Mouse (Mus musculus): ENCODE measurements around the gene Btbd7. TPM values are rescaled to one million over a fixed set of nuclear protein-coding genes. Genes with fewer than 3 reads are reported as not detected.

Gene Btbd7
- polyA plus RNA-seq, 1 experiment, result 8.0 TPM

DNA sequence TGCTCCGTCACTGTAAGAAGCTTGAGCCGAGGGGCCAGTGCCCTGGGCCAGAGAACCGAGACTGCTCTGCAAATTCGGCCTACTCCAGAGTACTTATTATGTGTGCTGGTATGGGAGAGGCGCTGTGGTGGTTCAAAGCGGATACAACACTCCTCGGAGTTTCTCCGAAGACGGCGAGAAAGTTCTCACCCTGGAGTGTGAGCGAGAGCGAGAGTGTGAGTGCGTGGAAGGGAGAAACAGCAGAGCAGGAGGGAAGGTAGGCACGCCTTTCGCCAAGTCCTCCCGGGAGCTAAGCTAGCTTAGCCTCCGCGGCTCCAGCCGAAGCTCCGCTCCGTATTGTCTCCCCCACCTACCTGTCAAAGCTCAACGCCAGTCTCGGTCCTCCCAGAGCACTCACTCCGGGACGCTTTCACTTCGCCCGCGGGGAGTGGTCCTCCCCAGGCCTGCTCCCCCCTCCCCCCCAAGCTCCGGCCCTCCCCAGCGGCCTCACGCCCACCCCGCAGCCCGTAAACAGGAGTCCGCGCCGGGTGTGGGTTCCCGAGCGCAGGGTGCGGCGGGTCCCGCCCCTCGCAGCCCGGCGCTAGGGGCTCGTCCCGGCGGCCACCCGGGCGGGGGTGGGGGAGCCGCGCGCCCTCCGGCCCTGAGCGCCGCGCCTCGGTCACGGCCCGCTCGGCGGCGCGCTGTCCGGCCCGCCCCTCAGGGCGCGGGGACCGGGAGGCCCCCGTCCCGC is 805 bp downstream of the Btbd7 start:
- peaks cover 2% of the 10 kb centered on the region for H3K4me1 ChIP-seq (ENCODE audit: control insufficient read depth, insufficient read depth, low read length)
- peak overlapping the region; percentile 98 for H3K27ac ChIP-seq (ENCODE audit: control insufficient read depth, insufficient read depth, low read depth, low read length, poor library complexity)
- no peak for TF ChIP-seq CTCF (IDR thresholded peaks at IDR 0.05; ENCODE audit: control insufficient read depth, insufficient read depth, low read length)
- no peak for TF ChIP-seq POLR2A (IDR thresholded peaks at IDR 0.05; ENCODE audit: borderline replicate concordance, control insufficient read depth, low read depth, low read length)
- 3% methylated on average over 69 of the region's 70 CpGs for WGBS
- H3K4me3 ChIP-seq (replicated peaks; ENCODE audit: control insufficient read depth, low read depth, low read length), result peak overlapping the region; percentile 78

DNA sequence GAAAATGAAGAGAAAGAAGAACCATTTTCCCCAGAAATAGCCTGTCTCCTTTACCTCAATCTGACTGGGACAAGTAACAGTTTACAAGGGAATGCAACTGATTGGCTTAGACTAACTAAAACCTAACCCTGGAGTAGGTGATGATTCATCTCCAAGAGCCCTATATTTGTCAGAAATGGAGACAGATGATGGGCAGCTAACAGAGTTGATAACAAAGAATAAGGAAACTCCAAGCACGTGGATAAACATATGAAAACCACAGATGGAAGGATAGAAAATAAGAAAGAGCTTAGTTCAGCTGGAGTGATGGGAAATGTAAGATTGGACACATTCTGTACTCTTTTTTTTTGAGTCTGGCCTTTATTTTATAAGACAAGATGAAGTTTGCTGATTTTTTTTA is 7.7 kb downstream of the Btbd7 start:
- H3K4me3 ChIP-seq (replicated peaks; ENCODE audit: control insufficient read depth, low read depth, low read length), result no peak overlapping the region
- no peak for TF ChIP-seq POLR2A (IDR thresholded peaks at IDR 0.05; ENCODE audit: borderline replicate concordance, control insufficient read depth, low read depth, low read length)
- no peak for TF ChIP-seq CTCF (IDR thresholded peaks at IDR 0.05; ENCODE audit: control insufficient read depth, insufficient read depth, low read length)
- WGBS, result 38% methylated on average over 1 of the region's 1 CpGs
- H3K4me1 ChIP-seq (ENCODE audit: control insufficient read depth, insufficient read depth, low read length), result no peaks in the 10 kb centered on the region
- no peak overlapping the region for H3K27ac ChIP-seq (ENCODE audit: control insufficient read depth, insufficient read depth, low read depth, low read length, poor library complexity)

DNA sequence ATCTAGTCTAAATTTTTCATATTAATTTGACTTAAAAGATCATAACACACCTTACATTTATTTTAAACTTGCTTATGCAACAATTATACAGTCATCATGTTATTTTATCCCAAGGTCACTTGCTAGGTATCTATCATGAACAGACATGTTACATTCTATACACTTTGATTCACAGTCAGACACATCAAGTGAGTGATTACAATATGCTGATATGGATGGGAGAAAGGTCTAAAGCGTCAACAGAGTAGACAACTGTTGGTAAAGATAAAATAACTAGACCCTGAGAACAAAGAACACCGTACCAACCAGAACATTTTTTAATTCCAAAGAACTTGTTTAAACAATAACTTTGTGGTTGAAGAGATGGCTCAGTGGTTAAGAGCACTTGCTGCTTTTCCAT is 8.5 kb downstream of the Btbd7 start:
- H3K27ac ChIP-seq (ENCODE audit: control insufficient read depth, insufficient read depth, low read depth, low read length, poor library complexity), result no peak overlapping the region
- WGBS, result 66% methylated on average over 2 of the region's 2 CpGs
- H3K4me3 ChIP-seq (replicated peaks; ENCODE audit: control insufficient read depth, low read depth, low read length), result no peak overlapping the region
- H3K4me1 ChIP-seq (ENCODE audit: control insufficient read depth, insufficient read depth, low read length), result no peaks in the 10 kb centered on the region
- TF ChIP-seq POLR2A (IDR thresholded peaks at IDR 0.05; ENCODE audit: borderline replicate concordance, control insufficient read depth, low read depth, low read length) (no peak), CTCF (IDR thresholded peaks at IDR 0.05; ENCODE audit: control insufficient read depth, insufficient read depth, low read length) (no peak)

DNA sequence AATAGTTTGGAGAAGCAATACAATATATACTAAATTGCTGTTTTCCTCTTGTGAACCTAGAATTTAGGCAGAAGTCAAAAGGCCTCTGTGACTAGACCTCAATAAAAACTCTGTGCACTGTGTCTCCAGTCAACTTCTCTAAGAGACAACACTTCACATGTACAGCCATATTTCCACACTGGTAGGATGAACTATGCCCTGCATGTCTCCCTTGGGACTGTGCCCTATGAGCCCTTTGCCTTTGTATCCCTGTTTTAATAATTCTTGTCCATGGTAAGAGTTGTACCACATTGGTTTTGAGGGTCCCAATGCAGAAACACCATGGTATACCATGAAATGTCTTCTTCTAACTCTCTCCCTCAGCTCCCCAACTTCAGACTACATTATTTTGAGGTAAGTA is 17.5 kb downstream of the Btbd7 start:
- Histone ChIP-seq H3K4me3 (replicated peaks; ENCODE audit: control insufficient read depth, low read depth, low read length) (no peak overlapping the region), H3K4me1 (ENCODE audit: control insufficient read depth, insufficient read depth, low read length) (no peaks in the 10 kb centered on the region), H3K27ac (ENCODE audit: control insufficient read depth, insufficient read depth, low read depth, low read length, poor library complexity) (no peak overlapping the region)
- no peak for TF ChIP-seq CTCF (IDR thresholded peaks at IDR 0.05; ENCODE audit: control insufficient read depth, insufficient read depth, low read length)

DNA sequence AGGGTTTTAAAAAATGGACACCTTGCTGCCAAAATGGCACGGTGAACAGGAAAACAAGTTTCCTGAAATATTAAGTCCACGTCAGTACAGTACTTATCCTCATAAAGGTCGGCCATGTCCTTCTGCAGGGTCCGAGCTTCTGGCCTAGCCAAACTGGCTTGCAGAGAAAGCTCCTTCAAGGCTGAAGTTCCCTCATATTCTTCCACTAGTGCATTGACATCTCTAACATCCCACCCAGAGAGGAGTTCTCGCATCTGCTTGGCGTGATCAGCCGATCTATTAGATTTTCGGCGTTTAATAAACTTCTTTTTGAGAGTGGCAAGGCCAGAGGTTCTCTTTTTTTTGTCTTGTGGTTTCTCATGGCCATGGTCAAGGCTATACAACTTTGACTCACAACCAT is 40.0 kb downstream of the Btbd7 start:
- WGBS, result 93% methylated on average over 9 of the region's 9 CpGs
- TF ChIP-seq POLR2A (IDR thresholded peaks at IDR 0.05; ENCODE audit: borderline replicate concordance, control insufficient read depth, low read depth, low read length), result no peak
- no peak for TF ChIP-seq CTCF (IDR thresholded peaks at IDR 0.05; ENCODE audit: control insufficient read depth, insufficient read depth, low read length)
- Histone ChIP-seq H3K4me1 (ENCODE audit: control insufficient read depth, insufficient read depth, low read length) (no peaks in the 10 kb centered on the region), H3K4me3 (replicated peaks; ENCODE audit: control insufficient read depth, low read depth, low read length) (no peak overlapping the region), H3K27ac (ENCODE audit: control insufficient read depth, insufficient read depth, low read depth, low read length, poor library complexity) (no peak overlapping the region)

DNA sequence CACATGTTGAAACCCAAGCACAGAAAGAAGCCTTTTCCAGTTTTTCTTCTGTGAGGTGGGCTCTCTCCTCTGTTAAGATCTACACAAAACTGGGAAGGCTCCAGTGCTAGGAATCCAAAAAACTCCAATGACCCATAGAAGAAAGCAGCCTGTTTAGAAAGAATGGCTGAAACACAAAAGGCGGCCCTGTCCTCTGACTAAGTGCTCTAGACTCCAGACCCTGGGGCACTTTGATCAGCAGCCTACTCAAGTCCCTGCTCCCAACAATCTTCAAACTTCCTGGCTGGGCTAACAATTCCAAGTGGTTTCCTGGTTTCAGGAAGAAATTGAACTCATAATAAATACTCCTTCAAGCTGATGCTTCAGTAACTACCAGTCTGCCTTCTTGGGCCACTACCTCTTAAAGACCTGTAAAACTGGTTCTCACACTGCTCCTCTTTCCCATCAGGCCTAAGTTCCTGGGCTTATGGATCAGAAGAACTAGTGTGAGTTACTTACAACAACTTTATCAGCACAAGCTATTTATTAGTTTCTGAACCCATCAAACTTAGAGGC is 45.4 kb downstream of the Btbd7 start:
- Histone ChIP-seq H3K4me3 (replicated peaks; ENCODE audit: control insufficient read depth, low read depth, low read length) (no peak overlapping the region), H3K4me1 (ENCODE audit: control insufficient read depth, insufficient read depth, low read length) (no peaks in the 10 kb centered on the region), H3K27ac (ENCODE audit: control insufficient read depth, insufficient read depth, low read depth, low read length, poor library complexity) (no peak overlapping the region)
- 92% methylated on average over 1 of the region's 1 CpGs for WGBS
- TF ChIP-seq POLR2A (IDR thresholded peaks at IDR 0.05; ENCODE audit: borderline replicate concordance, control insufficient read depth, low read depth, low read length), result no peak
- TF ChIP-seq CTCF (IDR thresholded peaks at IDR 0.05; ENCODE audit: control insufficient read depth, insufficient read depth, low read length), result no peak

DNA sequence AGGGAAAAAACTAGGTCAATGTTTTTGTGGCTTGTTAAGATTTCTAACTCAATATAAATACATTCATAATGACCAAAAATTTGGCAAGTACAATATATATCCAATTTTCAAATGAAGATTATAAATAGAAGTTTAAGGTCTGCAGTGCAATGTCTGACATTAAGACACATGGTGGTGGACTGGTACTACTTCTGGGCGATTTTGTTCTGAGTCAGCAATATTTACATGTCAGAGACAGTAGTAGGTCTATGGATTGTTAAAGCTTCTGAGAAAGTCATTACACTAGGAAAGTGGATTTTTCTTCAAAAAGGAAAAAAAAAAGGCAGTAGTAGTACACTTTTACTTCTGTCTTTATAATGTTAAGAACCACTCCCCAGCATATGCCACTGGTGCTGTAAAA is 46.4 kb downstream of the Btbd7 start:
- TF ChIP-seq CTCF (IDR thresholded peaks at IDR 0.05; ENCODE audit: control insufficient read depth, insufficient read depth, low read length) (no peak), POLR2A (IDR thresholded peaks at IDR 0.05; ENCODE audit: borderline replicate concordance, control insufficient read depth, low read depth, low read length) (no peak)
- Histone ChIP-seq H3K4me3 (replicated peaks; ENCODE audit: control insufficient read depth, low read depth, low read length) (no peak overlapping the region), H3K4me1 (ENCODE audit: control insufficient read depth, insufficient read depth, low read length) (no peaks in the 10 kb centered on the region), H3K27ac (ENCODE audit: control insufficient read depth, insufficient read depth, low read depth, low read length, poor library complexity) (no peak overlapping the region)
- WGBS, result 85% methylated on average over 1 of the region's 1 CpGs

DNA sequence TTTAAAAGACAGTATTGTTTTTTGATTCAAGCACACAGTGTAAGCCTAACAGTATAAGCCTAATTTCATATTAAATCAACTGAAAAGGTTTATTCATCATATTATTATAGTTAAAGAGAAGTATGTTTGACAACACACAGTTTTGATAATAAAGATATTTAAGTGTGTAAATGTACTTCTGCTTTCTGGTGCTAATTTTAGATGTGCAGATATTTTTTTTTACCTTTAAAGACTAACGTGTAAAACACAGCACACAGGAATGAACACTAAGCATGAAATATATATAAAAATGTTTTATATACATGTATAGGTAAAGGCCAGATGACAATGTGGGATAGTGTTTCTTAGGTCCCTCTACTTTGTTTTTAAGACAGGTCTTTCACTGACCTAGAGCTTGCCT is 51.2 kb downstream of the Btbd7 start:
- no peak overlapping the region for H3K4me3 ChIP-seq (replicated peaks; ENCODE audit: control insufficient read depth, low read depth, low read length)
- TF ChIP-seq CTCF (IDR thresholded peaks at IDR 0.05; ENCODE audit: control insufficient read depth, insufficient read depth, low read length) (no peak), POLR2A (IDR thresholded peaks at IDR 0.05; ENCODE audit: borderline replicate concordance, control insufficient read depth, low read depth, low read length) (no peak)
- no peak overlapping the region for H3K27ac ChIP-seq (ENCODE audit: control insufficient read depth, insufficient read depth, low read depth, low read length, poor library complexity)
- H3K4me1 ChIP-seq (ENCODE audit: control insufficient read depth, insufficient read depth, low read length), result no peaks in the 10 kb centered on the region
- WGBS, result 4% methylated on average over 1 of the region's 1 CpGs

DNA sequence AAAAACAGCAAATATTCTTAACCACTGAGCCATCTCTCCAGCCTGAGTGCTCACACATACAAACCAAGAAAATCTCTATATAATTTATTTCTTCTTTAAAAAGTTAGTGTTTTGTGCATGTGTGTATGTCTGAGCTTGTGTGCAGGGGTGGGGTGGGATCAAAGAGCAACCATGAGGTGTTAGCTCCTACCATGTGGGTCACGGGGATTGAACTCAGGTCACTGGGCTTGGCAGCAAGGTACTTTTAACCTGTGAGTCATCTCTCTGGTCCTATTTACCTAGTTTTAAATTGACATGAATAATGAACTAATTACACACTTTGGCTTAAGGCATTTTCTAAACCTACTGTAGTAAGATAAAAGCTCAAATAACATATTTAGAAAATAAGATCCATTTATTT is 51.9 kb downstream of the Btbd7 start:
- 88% methylated on average over 1 of the region's 1 CpGs for WGBS
- no peak overlapping the region for H3K27ac ChIP-seq (ENCODE audit: control insufficient read depth, insufficient read depth, low read depth, low read length, poor library complexity)
- TF ChIP-seq CTCF (IDR thresholded peaks at IDR 0.05; ENCODE audit: control insufficient read depth, insufficient read depth, low read length) (no peak), POLR2A (IDR thresholded peaks at IDR 0.05; ENCODE audit: borderline replicate concordance, control insufficient read depth, low read depth, low read length) (no peak)
- no peaks in the 10 kb centered on the region for H3K4me1 ChIP-seq (ENCODE audit: control insufficient read depth, insufficient read depth, low read length)
- no peak overlapping the region for H3K4me3 ChIP-seq (replicated peaks; ENCODE audit: control insufficient read depth, low read depth, low read length)
